Mouse (Mus musculus): ENCODE data around the gene Gabrg3. TPM values are rescaled to one million over a fixed set of nuclear protein-coding genes. Genes with fewer than 3 reads are reported as not detected.

Gabrg3 gene
- polyA plus RNA-seq, 1 experiment from 2014 or later = 0.25 TPM

DNA sequence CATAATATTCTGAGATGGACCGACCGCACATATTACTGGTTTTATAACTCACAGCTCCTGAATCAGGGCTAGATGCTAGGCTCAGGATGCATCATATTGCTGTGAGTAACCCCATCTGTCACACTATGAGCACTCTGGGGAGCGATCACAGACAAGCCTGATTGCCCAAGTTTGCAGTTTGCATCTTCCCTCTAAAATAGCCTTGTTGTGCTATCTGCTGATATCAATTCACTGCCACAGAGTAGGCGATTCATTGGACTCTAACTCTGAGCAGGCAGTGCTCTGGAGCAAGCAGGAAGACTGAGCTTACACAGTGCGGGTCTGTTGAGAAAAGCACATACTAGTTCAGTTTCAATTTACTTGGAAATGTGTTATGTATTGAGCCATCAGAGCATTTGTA, 543.4 kb downstream of the Gabrg3 start:
- Histone ChIP-seq H3K4me2 (no peak overlapping the region), H3K36me3 (ENCODE audit: insufficient read depth) (no peaks in the 10 kb centered on the region), H3K27me3 (ENCODE audit: insufficient read depth, low read length) (no peaks in the 10 kb centered on the region), H3K27ac (ENCODE audit: low read depth) (no peak overlapping the region), H3K4me3 (ENCODE audit: low read depth, low read length) (no peak overlapping the region), H3K4me1 (ENCODE audit: insufficient read depth) (no peaks in the 10 kb centered on the region), H3K9ac (no peak overlapping the region), H3K9me3 (ENCODE audit: low read depth, low read length) (no peaks in the 10 kb centered on the region)
- TF ChIP-seq CTCF (IDR thresholded peaks at IDR 0.05; ENCODE audit: low read depth) = no peak
- ATAC-seq (ENCODE audit: insufficient read depth) (no peak), DNase-seq (no peak)
- WGBS = 87% methylated on average over 5 of the region's 5 CpGs

DNA sequence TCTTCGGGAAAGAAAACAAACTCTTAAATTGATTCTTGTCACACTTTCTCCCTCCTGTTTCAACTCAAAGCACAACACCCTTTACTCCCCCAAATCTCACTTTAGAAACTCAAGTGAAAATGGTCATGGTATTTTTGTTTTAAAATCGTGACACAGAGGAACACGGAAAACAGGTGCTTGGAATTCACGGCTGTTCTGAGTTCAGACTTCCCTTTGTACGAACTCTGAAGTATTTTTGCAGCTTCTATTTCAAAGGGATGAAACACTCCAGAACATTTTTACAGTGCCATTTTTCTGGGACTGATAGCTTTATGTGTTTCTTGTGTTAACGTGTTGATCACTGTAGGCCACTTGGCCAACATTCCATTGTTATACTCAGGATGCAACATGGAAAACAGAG, 561.5 kb downstream of the Gabrg3 start:
- no peaks in the 10 kb centered on the region for H3K27me3 ChIP-seq (ENCODE audit: insufficient read depth, low read length)
- H3K27ac ChIP-seq (ENCODE audit: low read depth) = no peak overlapping the region
- H3K4me1 ChIP-seq (ENCODE audit: insufficient read depth) = no peaks in the 10 kb centered on the region
- no peaks in the 10 kb centered on the region for H3K9me3 ChIP-seq (ENCODE audit: low read depth, low read length)
- H3K4me3 ChIP-seq (ENCODE audit: low read depth, low read length) = no peak overlapping the region
- no peak for TF ChIP-seq CTCF (IDR thresholded peaks at IDR 0.05; ENCODE audit: low read depth)
- WGBS = 80% methylated on average over 6 of the region's 6 CpGs
- ATAC-seq (ENCODE audit: insufficient read depth) (no peak), DNase-seq (no peak)
- no peak overlapping the region for H3K4me2 ChIP-seq
- no peaks in the 10 kb centered on the region for H3K36me3 ChIP-seq (ENCODE audit: insufficient read depth)
- no peak overlapping the region for H3K9ac ChIP-seq

DNA sequence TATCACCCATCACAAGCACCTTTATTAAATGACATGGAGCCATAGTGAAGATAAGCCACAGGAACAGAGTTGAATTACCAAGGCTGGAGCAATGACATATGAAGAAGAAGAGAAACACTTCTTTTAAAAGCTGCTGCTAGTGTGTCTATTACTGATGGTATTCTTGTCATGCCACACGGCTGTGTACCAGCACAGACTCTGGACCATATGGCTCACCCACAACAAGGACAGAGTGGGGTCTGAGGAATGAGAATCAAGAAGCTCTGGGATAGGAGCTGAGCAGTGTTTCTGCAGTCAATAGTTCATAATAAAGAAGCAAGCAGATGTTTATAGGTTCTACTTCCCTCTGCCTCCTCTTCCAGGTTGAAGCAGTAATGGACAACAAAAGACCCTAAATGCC, 585.1 kb downstream of the Gabrg3 start:
- Histone ChIP-seq H3K9ac (no peak overlapping the region), H3K4me1 (ENCODE audit: insufficient read depth) (no peaks in the 10 kb centered on the region), H3K4me3 (ENCODE audit: low read depth, low read length) (no peak overlapping the region), H3K27ac (ENCODE audit: low read depth) (no peak overlapping the region), H3K36me3 (ENCODE audit: insufficient read depth) (no peaks in the 10 kb centered on the region), H3K27me3 (ENCODE audit: insufficient read depth, low read length) (no peaks in the 10 kb centered on the region), H3K9me3 (ENCODE audit: low read depth, low read length) (no peaks in the 10 kb centered on the region), H3K4me2 (no peak overlapping the region)
- TF ChIP-seq CTCF (IDR thresholded peaks at IDR 0.05; ENCODE audit: low read depth) = no peak
- DNase-seq (no peak), ATAC-seq (ENCODE audit: insufficient read depth) (no peak)
- 38% methylated on average over 1 of the region's 1 CpGs for WGBS

DNA sequence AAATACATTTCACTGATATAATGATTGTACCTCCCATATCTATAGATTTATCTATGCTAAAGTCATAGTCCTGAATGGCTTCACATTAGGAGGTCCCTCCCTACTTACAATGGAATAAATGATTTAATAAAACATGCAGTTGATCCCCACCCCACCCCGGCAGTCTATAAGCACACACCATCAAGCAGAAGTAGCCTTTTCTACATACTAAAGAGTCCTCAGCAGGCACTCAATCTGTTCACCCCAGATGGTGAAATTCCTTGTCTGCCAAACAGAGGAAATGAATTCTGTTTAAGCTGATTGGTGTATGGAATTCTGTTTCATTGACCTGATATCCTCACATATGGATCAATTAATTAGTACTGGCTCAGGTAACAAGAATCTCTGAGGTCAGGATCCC, 607.9 kb downstream of the Gabrg3 start:
- H3K36me3 ChIP-seq (ENCODE audit: insufficient read depth) = no peaks in the 10 kb centered on the region
- no peaks in the 10 kb centered on the region for H3K9me3 ChIP-seq (ENCODE audit: low read depth, low read length)
- H3K27me3 ChIP-seq (ENCODE audit: insufficient read depth, low read length) = no peaks in the 10 kb centered on the region
- WGBS = 75% methylated on average over 1 of the region's 1 CpGs
- H3K9ac ChIP-seq = no peak overlapping the region
- H3K27ac ChIP-seq (ENCODE audit: low read depth) = no peak overlapping the region
- H3K4me3 ChIP-seq (ENCODE audit: low read depth, low read length) = no peak overlapping the region
- H3K4me2 ChIP-seq = no peak overlapping the region
- no peak for TF ChIP-seq CTCF (IDR thresholded peaks at IDR 0.05; ENCODE audit: low read depth)
- no peak for DNase-seq
- H3K4me1 ChIP-seq (ENCODE audit: insufficient read depth) = no peaks in the 10 kb centered on the region
- no peak for ATAC-seq (ENCODE audit: insufficient read depth)

DNA sequence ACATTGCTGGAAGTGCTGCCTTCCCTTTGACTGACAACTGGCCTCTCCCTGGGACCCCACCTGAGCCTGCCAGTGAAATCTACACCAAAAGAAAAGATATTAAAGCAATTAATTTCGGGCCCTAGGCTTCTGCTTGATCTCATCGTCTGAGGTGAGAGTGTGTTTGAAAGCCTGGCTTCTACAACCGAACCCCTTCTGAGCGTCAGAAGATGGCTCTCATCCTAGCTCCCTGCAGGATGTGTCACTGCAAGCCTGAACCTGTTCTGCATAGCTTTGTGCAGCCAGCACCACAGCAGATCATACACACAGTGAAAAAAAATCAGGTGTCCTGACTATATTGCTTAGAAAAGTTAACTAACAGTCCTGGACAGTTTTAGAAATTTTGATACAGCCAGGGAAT, 618.8 kb downstream of the Gabrg3 start:
- ATAC-seq (ENCODE audit: insufficient read depth) (no peak), DNase-seq (no peak)
- WGBS = 46% methylated on average over 4 of the region's 4 CpGs

DNA sequence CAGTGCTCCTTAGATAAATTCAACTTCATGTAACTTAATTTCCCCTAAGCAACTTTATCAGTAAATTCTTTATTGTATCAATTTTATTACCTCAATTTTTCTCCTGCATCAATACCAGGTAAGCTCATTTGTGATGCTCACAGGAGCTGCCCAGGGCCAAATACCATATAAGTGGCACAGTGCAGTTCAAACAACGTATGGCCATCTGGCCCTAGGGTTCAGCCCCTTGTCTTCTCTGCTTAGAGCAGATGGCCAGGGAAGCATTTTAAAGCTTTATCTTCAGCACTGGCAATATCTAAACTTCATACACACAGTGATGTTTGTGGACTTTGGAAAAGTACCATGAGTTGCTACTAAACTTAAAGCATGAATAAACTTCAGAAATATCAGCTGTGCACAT, 619.2 kb downstream of the Gabrg3 start:
- Histone ChIP-seq H3K4me3 (ENCODE audit: low read depth, low read length) (no peak overlapping the region), H3K9me3 (ENCODE audit: low read depth, low read length) (no peaks in the 10 kb centered on the region), H3K4me2 (no peak overlapping the region), H3K9ac (no peak overlapping the region), H3K27me3 (ENCODE audit: insufficient read depth, low read length) (no peaks in the 10 kb centered on the region), H3K36me3 (ENCODE audit: insufficient read depth) (no peaks in the 10 kb centered on the region), H3K27ac (ENCODE audit: low read depth) (no peak overlapping the region), H3K4me1 (ENCODE audit: insufficient read depth) (no peaks in the 10 kb centered on the region)
- WGBS = 59% methylated on average over 1 of the region's 1 CpGs
- ATAC-seq (ENCODE audit: insufficient read depth) (no peak), DNase-seq (no peak)
- TF ChIP-seq CTCF (IDR thresholded peaks at IDR 0.05; ENCODE audit: low read depth) = no peak

More for the DNA sequence above, 618.8 kb downstream of the Gabrg3 start:
- H3K27me3 ChIP-seq (ENCODE audit: insufficient read depth, low read length) = no peaks in the 10 kb centered on the region
- H3K36me3 ChIP-seq (ENCODE audit: insufficient read depth) = no peaks in the 10 kb centered on the region
- no peak overlapping the region for H3K9ac ChIP-seq
- no peaks in the 10 kb centered on the region for H3K4me1 ChIP-seq (ENCODE audit: insufficient read depth)
- H3K27ac ChIP-seq (ENCODE audit: low read depth) = no peak overlapping the region
- H3K4me2 ChIP-seq = no peak overlapping the region
- no peak for TF ChIP-seq CTCF (IDR thresholded peaks at IDR 0.05; ENCODE audit: low read depth)
- no peak overlapping the region for H3K4me3 ChIP-seq (ENCODE audit: low read depth, low read length)
- H3K9me3 ChIP-seq (ENCODE audit: low read depth, low read length) = no peaks in the 10 kb centered on the region

DNA sequence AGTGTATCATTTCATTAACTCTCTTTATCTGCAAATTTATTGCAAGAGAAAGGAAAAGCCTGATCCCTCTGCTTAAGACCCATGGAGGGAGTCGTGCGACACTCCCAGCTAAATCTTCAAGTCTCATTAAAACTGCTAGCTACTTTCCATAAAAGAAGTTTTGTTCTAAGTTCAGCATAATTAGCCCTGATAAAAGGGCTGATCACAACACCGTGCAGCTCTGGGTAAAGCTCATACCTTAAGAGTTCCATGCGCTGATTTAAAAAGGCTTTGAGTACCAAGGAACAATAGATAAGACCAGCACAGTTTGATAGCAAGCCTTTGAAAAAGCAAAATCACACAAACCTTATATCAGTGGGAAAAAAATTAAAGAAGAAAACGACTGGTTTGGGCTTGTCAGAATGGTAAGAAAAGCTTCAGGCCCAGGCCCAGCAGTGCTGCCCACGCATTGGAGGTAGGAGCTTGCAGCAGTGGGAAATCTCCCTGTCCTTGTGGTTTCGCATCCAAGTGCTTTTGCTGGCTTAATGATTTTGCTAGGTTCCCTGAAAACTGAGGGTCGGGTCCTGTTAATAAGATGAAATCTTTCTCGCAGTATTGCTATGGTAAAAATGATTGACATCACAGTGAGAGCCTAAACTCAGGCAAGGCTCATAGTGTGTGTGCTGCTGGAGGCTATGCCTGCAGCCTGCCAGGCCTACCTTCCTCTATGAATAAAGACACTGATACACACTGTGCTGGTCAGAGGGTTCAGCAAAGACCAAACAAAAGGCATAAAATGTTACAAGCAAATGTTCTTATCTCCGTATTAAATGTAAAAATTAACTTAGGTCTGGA, 621.2 kb downstream of the Gabrg3 start:
- H3K9me3 ChIP-seq (ENCODE audit: low read depth, low read length) = no peaks in the 10 kb centered on the region
- TF ChIP-seq CTCF (IDR thresholded peaks at IDR 0.05; ENCODE audit: low read depth) = no peak
- no peak overlapping the region for H3K4me2 ChIP-seq
- no peak overlapping the region for H3K27ac ChIP-seq (ENCODE audit: low read depth)
- DNase-seq (no peak), ATAC-seq (ENCODE audit: insufficient read depth) (no peak)
- no peaks in the 10 kb centered on the region for H3K4me1 ChIP-seq (ENCODE audit: insufficient read depth)
- no peak overlapping the region for H3K9ac ChIP-seq
- no peaks in the 10 kb centered on the region for H3K27me3 ChIP-seq (ENCODE audit: insufficient read depth, low read length)
- WGBS = 62% methylated on average over 10 of the region's 10 CpGs
- no peak overlapping the region for H3K4me3 ChIP-seq (ENCODE audit: low read depth, low read length)
- no peaks in the 10 kb centered on the region for H3K36me3 ChIP-seq (ENCODE audit: insufficient read depth)
